Mouse (Mus musculus) macrophage (primary cell): Measurements from ENCODE around the gene Arl8a. TPM values are rescaled to one million over a fixed set of nuclear protein-coding genes. Genes with fewer than 3 reads are reported as not detected.

Experiments used
- H3K27ac ChIP-seq: fragments of 350-480 bp; formaldehyde crosslinking; 2 replicates; pipeline ENCODE4 v1.9.0; 2021
- H3K36me3 ChIP-seq: fragments of 350-480 bp; formaldehyde crosslinking; 2 replicates; pipeline ENCODE4 v1.9.0; 2021; ENCODE audit errors: inconsistent target
- H3K4me3 ChIP-seq: fragments of 350-480 bp; formaldehyde crosslinking; 2 replicates; pipeline ENCODE4 v1.9.0; 2021; ENCODE audit errors: inconsistent target
- H3K79me2 ChIP-seq: fragments of 350-480 bp; formaldehyde crosslinking; 2 replicates; pipeline ENCODE4 v1.9.0; 2021; ENCODE audit errors: inconsistent target
- whole genome bisulfite sequencing: methylation state at CpG from one replicate; pipeline ENCODE4 v1.1.7; 2026; ENCODE audit warnings: inconsistent platforms; ENCODE audit not compliant: missing documents; 5-methylcytosine and 5-hydroxymethylcytosine counted together
- polyA plus RNA-seq: library from polyadenylated mRNA; stranded (reverse); fragments of 250-400 nt; gene quantifications from 3 replicates; pipeline ENCODE4 v1.2.4, GENCODE M21; 2018; ENCODE audit warnings: inconsistent platforms

Arl8a gene
- polyA plus RNA-seq, 1 experiment from 2014 or later: 332 TPM

GRCm38 (mm10) chr1:135169556-135170224 lies 23.1 kb downstream of the Arl8a start:
- no peaks in the 10 kb centered on the region for H3K79me2 ChIP-seq
- H3K27ac ChIP-seq: no peak overlapping the region
- no peak overlapping the region for H3K4me3 ChIP-seq
- no peaks in the 10 kb centered on the region for H3K36me3 ChIP-seq
- 67% methylated on average over 12 of the region's 12 CpGs for WGBS

- Histone ChIP-seq H3K79me2 (no peaks in the 10 kb centered on the region), H3K4me3 (no peak overlapping the region), H3K36me3 (no peaks in the 10 kb centered on the region), H3K27ac (no peak overlapping the region)
- WGBS: 72% methylated on average over 9 of the region's 10 CpGs
These were observed 23.7 kb downstream of the Arl8a start for GRCm38 (mm10) chr1:135170299-135170698.

GRCm38 (mm10) chr1:135171202-135171601 lies 24.6 kb downstream of the Arl8a start:
- H3K27ac ChIP-seq: no peak overlapping the region
- H3K79me2 ChIP-seq: no peaks in the 10 kb centered on the region
- WGBS: 88% methylated on average over 7 of the region's 7 CpGs
- no peaks in the 10 kb centered on the region for H3K36me3 ChIP-seq
- no peak overlapping the region for H3K4me3 ChIP-seq

GRCm38 (mm10) chr1:135171984-135172383 lies 25.4 kb downstream of the Arl8a start:
- Histone ChIP-seq H3K79me2 (no peaks in the 10 kb centered on the region), H3K36me3 (no peaks in the 10 kb centered on the region), H3K27ac (no peak overlapping the region), H3K4me3 (no peak overlapping the region)
- WGBS: 64% methylated on average over 6 of the region's 6 CpGs

GRCm38 (mm10) chr1:135173311-135173710 lies 26.7 kb downstream of the Arl8a start:
- no peak overlapping the region for H3K27ac ChIP-seq
- H3K4me3 ChIP-seq: no peak overlapping the region
- no peaks in the 10 kb centered on the region for H3K36me3 ChIP-seq
- H3K79me2 ChIP-seq: no peaks in the 10 kb centered on the region
- WGBS: 90% methylated on average over 6 of the region's 6 CpGs

- Histone ChIP-seq H3K4me3 (no peak overlapping the region), H3K79me2 (no peaks in the 10 kb centered on the region), H3K36me3 (no peaks in the 10 kb centered on the region), H3K27ac (no peak overlapping the region)
- WGBS: 81% methylated on average over 3 of the region's 3 CpGs
These were observed 28.6 kb downstream of the Arl8a start for GRCm38 (mm10) chr1:135175176-135175575.

GRCm38 (mm10) chr1:135177724-135178123 lies 31.1 kb downstream of the Arl8a start:
- Histone ChIP-seq H3K79me2 (no peaks in the 10 kb centered on the region), H3K36me3 (no peaks in the 10 kb centered on the region), H3K27ac (no peak overlapping the region), H3K4me3 (no peak overlapping the region)
- 100% methylated on average over 3 of the region's 3 CpGs for whole genome bisulfite sequencing

- 89% methylated on average over 7 of the region's 7 CpGs for WGBS
- no peaks in the 10 kb centered on the region for H3K79me2 ChIP-seq
- no peaks in the 10 kb centered on the region for H3K36me3 ChIP-seq
- H3K27ac ChIP-seq: no peak overlapping the region
- no peak overlapping the region for H3K4me3 ChIP-seq
These were observed 32.2 kb downstream of the Arl8a start for GRCm38 (mm10) chr1:135178863-135179262.

GRCm38 (mm10) chr1:135180830-135181229 lies 34.2 kb downstream of the Arl8a start:
- 89% methylated on average over 10 of the region's 10 CpGs for WGBS
- Histone ChIP-seq H3K36me3 (no peaks in the 10 kb centered on the region), H3K79me2 (no peaks in the 10 kb centered on the region), H3K4me3 (no peak overlapping the region), H3K27ac (no peak overlapping the region)

- Histone ChIP-seq H3K27ac (no peak overlapping the region), H3K79me2 (no peaks in the 10 kb centered on the region), H3K36me3 (no peaks in the 10 kb centered on the region), H3K4me3 (no peak overlapping the region)
- 86% methylated on average over 4 of the region's 4 CpGs for WGBS
These were observed 34.7 kb downstream of the Arl8a start for GRCm38 (mm10) chr1:135181275-135181674.

- WGBS: 91% methylated on average over 8 of the region's 8 CpGs
- H3K4me3 ChIP-seq: no peak overlapping the region
- no peak overlapping the region for H3K27ac ChIP-seq
- H3K36me3 ChIP-seq: no peaks in the 10 kb centered on the region
- H3K79me2 ChIP-seq: no peaks in the 10 kb centered on the region
These were observed 35.4 kb downstream of the Arl8a start for GRCm38 (mm10) chr1:135181880-135182623.

- Histone ChIP-seq H3K4me3 (no peak overlapping the region), H3K36me3 (no peaks in the 10 kb centered on the region), H3K79me2 (no peaks in the 10 kb centered on the region), H3K27ac (no peak overlapping the region)
- WGBS: 82% methylated on average over 3 of the region's 3 CpGs
These were observed 36.4 kb downstream of the Arl8a start for GRCm38 (mm10) chr1:135182975-135183374.

- 83% methylated on average over 3 of the region's 4 CpGs for WGBS
- Histone ChIP-seq H3K27ac (no peak overlapping the region), H3K36me3 (no peaks in the 10 kb centered on the region), H3K79me2 (no peaks in the 10 kb centered on the region), H3K4me3 (no peak overlapping the region)
These were observed 36.8 kb downstream of the Arl8a start for GRCm38 (mm10) chr1:135183448-135183847.

GRCm38 (mm10) chr1:135183941-135184570 lies 37.4 kb downstream of the Arl8a start:
- Histone ChIP-seq H3K27ac (no peak overlapping the region), H3K4me3 (no peak overlapping the region), H3K79me2 (no peaks in the 10 kb centered on the region), H3K36me3 (no peaks in the 10 kb centered on the region)
- WGBS: 84% methylated on average over 11 of the region's 11 CpGs

- Histone ChIP-seq H3K36me3 (no peaks in the 10 kb centered on the region), H3K4me3 (no peak overlapping the region), H3K79me2 (no peaks in the 10 kb centered on the region), H3K27ac (no peak overlapping the region)
- WGBS: 86% methylated on average over 5 of the region's 5 CpGs
These were observed 39.3 kb downstream of the Arl8a start for GRCm38 (mm10) chr1:135185936-135186335.
